Mouse (Mus musculus) stomach, postnatal 0 days (tissue): Measurements from ENCODE around the gene Fads2. TPM values are rescaled to one million over a fixed set of nuclear protein-coding genes. Genes with fewer than 3 reads are reported as not detected.

Source experiments
- ATAC-seq: fragments of 200-750 bp; cut with Nextera tagmentation; 2 replicates; pipeline ENCODE4 v1.8.0; 2017; ENCODE audit not compliant: low FRiP score, low TSS enrichment
- DNase-seq: peaks from one replicate; pipeline ENCODE4 v3.0.0-alpha.2; 2016; ENCODE audit warnings: low spot score
- H3K27ac ChIP-seq: fragments of 300-500 bp; sonication (generic); replicated peaks from 2 replicates; pipeline ENCODE4 v1.5.1; 2014; ENCODE audit warnings: mild to moderate bottlenecking, control low read depth
- H3K27me3 ChIP-seq: fragments of 300-500 bp; sonication (generic); 2 replicates; pipeline ENCODE4 v1.6.1; 2014; ENCODE audit warnings: low read length; ENCODE audit not compliant: control insufficient read depth, insufficient read depth
- H3K36me3 ChIP-seq: fragments of 300-500 bp; sonication (generic); 2 replicates; pipeline ENCODE4 v1.6.1; 2014; ENCODE audit warnings: low read length, mixed read lengths; ENCODE audit not compliant: control insufficient read depth, insufficient read depth
- H3K4me1 ChIP-seq: fragments of 300-500 bp; sonication (generic); replicated peaks from 2 replicates; pipeline ENCODE4 v1.6.1; 2014; ENCODE audit warnings: antibody characterized with exemption; ENCODE audit not compliant: control insufficient read depth, insufficient read depth
- H3K4me2 ChIP-seq: fragments of 300-500 bp; sonication (generic); replicated peaks from 2 replicates; pipeline ENCODE4 v1.6.1; 2014; ENCODE audit warnings: low read depth, mild to moderate bottlenecking, control low read depth, moderate library complexity
- H3K4me3 ChIP-seq: fragments of 300-500 bp; sonication (generic); 2 replicates; pipeline ENCODE4 v1.5.1; 2014; ENCODE audit warnings: low read depth, low read length, control low read depth
- H3K9ac ChIP-seq: fragments of 300-500 bp; sonication (generic); 2 replicates; pipeline ENCODE4 v1.6.1; 2014; ENCODE audit warnings: mild to moderate bottlenecking, low read length, control low read depth, mixed read lengths
- H3K9me3 ChIP-seq: fragments of 300-500 bp; sonication (generic); 2 replicates; pipeline ENCODE4 v1.6.1; 2016; ENCODE audit warnings: low read length; ENCODE audit not compliant: control insufficient read depth
- CTCF ChIP-seq: IDR thresholded peaks from 2 replicates; pipeline ENCODE4 v1.5.1; 2016; ENCODE audit warnings: antibody characterized with exemption, low read depth, mild to moderate bottlenecking, moderate library complexity
- EP300 ChIP-seq: optimal IDR thresholded peaks from 2 replicates; pipeline ENCODE3; 2016; ENCODE audit warnings: antibody characterized with exemption
- WGBS: fragments of 180-500 bp; shearing (Covaris S2); extraction: QIAGEN DNeasy Blood & Tissue Kit; methylation state at CpG from one replicate; pipeline ENCODE4 v1.1.7; 2014; 5-methylcytosine and 5-hydroxymethylcytosine counted together
- polyA plus RNA-seq: library from polyadenylated mRNA; unstranded; fragments of >200 nt; fragmentation: Nextera tagmentation; extraction: Ambion mirVana; gene quantifications from 2 replicates; pipeline ENCODE4 v1.2.1, GENCODE M21; 2015

Fads2 gene
- polyA plus RNA-seq, 1 experiment from 2014 or later: 34.6 TPM

- peaks cover 5% of the 10 kb centered on the region for H3K4me1 ChIP-seq
- H3K36me3 ChIP-seq: no peaks in the 10 kb centered on the region
- peak overlapping the region; percentile 18; the same call in 1 of the 2 replicates for H3K9ac ChIP-seq
- no peaks in the 10 kb centered on the region for H3K9me3 ChIP-seq
- TF ChIP-seq EP300 (no peak), CTCF (no peak)
- no peak overlapping the region for H3K4me2 ChIP-seq
- ATAC-seq: no peak
- H3K27me3 ChIP-seq: no peaks in the 10 kb centered on the region
- no peak overlapping the region for H3K4me3 ChIP-seq
- WGBS: 61% methylated on average over 4 of the region's 4 CpGs
- DNase-seq: no peak
- no peak overlapping the region for H3K27ac ChIP-seq
These were observed 55.2 kb downstream of the Fads2 start for GRCm38 (mm10) chr19:10046346-10046745.

GRCm38 (mm10) chr19:10045707-10046106 lies 55.8 kb downstream of the Fads2 start:
- TF ChIP-seq EP300: no peak
- Histone ChIP-seq H3K4me1 (peaks cover 5% of the 10 kb centered on the region), H3K27me3 (no peaks in the 10 kb centered on the region), H3K4me2 (no peak overlapping the region), H3K9me3 (no peaks in the 10 kb centered on the region), H3K4me3 (no peak overlapping the region), H3K36me3 (no peaks in the 10 kb centered on the region), H3K9ac (no peak overlapping the region), H3K27ac (no peak overlapping the region)
- 78% methylated on average over 2 of the region's 2 CpGs for WGBS
- no peak for ATAC-seq
- DNase-seq: no peak

GRCm38 (mm10) chr19:10043643-10044042 lies 57.9 kb downstream of the Fads2 start:
- Histone ChIP-seq H3K9me3 (no peaks in the 10 kb centered on the region), H3K27me3 (no peaks in the 10 kb centered on the region), H3K4me3 (no peak overlapping the region), H3K4me2 (peak overlapping the region; percentile 97; the same call in 1 of the 2 replicates), H3K4me1 (peaks cover 8% of the 10 kb centered on the region), H3K27ac (peak overlapping the region; percentile 35; the same call in 1 of the 2 replicates), H3K36me3 (no peaks in the 10 kb centered on the region), H3K9ac (no peak overlapping the region)
- ATAC-seq (no peak), DNase-seq (no peak)
- TF ChIP-seq EP300 (no peak), CTCF (no peak)

- no peak for TF ChIP-seq EP300
- TF ChIP-seq CTCF: no peak
- Histone ChIP-seq H3K4me3 (no peak overlapping the region), H3K36me3 (no peaks in the 10 kb centered on the region), H3K27ac (peak overlapping the region; percentile 65; the same call in 1 of the 2 replicates), H3K27me3 (no peaks in the 10 kb centered on the region), H3K9ac (no peak overlapping the region), H3K4me2 (peak overlapping the region; percentile 97; the same call in 1 of the 2 replicates), H3K9me3 (no peaks in the 10 kb centered on the region), H3K4me1 (peaks cover 8% of the 10 kb centered on the region)
- 66% methylated on average over 4 of the region's 4 CpGs for WGBS
- DNase-seq: no peak
- no peak for ATAC-seq
These were observed 58.7 kb downstream of the Fads2 start for GRCm38 (mm10) chr19:10042816-10043215.

GRCm38 (mm10) chr19:10042232-10042631 lies 59.3 kb downstream of the Fads2 start:
- H3K4me2 ChIP-seq: peak overlapping the region; percentile 97
- H3K27me3 ChIP-seq: no peaks in the 10 kb centered on the region
- peaks cover 8% of the 10 kb centered on the region for H3K4me1 ChIP-seq
- no peaks in the 10 kb centered on the region for H3K9me3 ChIP-seq
- no peaks in the 10 kb centered on the region for H3K36me3 ChIP-seq
- WGBS: 42% methylated on average over 6 of the region's 6 CpGs
- TF ChIP-seq EP300 (no peak), CTCF (no peak)
- peak overlapping the region; percentile 70 for H3K9ac ChIP-seq
- ATAC-seq: peak; percentile 61
- DNase-seq: peak; percentile 76
- peak overlapping the region; percentile 65 for H3K27ac ChIP-seq
- peak overlapping the region; percentile 62 for H3K4me3 ChIP-seq

GRCm38 (mm10) chr19:10041388-10042148 lies 60.0 kb downstream of the Fads2 start, which contains the start of gene Fads3:
TSS of gene Fads3 (plus strand) at chr19:10041569.
- ATAC-seq: peak; percentile 79
- 1% methylated on average over 66 of the region's 69 CpGs for WGBS
- H3K4me2 ChIP-seq: peak within 1 kb of the TSS; percentile 97
- H3K27ac ChIP-seq: peak within 1 kb of the TSS; percentile 65
- H3K9ac ChIP-seq: peak within 1 kb of the TSS; percentile 70
- no peaks in the 10 kb centered on the region for H3K27me3 ChIP-seq
- H3K36me3 ChIP-seq: no peaks in the 10 kb centered on the region
- H3K9me3 ChIP-seq: no peaks in the 10 kb centered on the region
- TF ChIP-seq EP300 (no peak), CTCF (peak; percentile 5; the same call in 1 of the 2 replicates)
- peaks cover 8% of the 10 kb centered on the region for H3K4me1 ChIP-seq
- DNase-seq: peak; percentile 88
- peak within 1 kb of the TSS; percentile 62 for H3K4me3 ChIP-seq
